Comparison of ENCODE assay signal across 9 mouse cellular contexts in genomic region chr1:20450074-20450473, GRCm38 (mm10).
DNase-seq lines count a peak whose midpoint lies in the region; ATAC-seq and TF ChIP-seq lines count a peak whose summit lies in the region.
"Had no signal": no experiment of that assay in that cellular context is flagged by ENCODE, and none has a peak within 500 bp of the region (broad histone marks: within the 10 kb centered on the region; RNA-seq: fewer than 3 reads in every experiment).

No protein-coding gene starts in this region.

- TF ChIP-seq CTCF in intestine, postnatal 0 days (IDR thresholded peaks at IDR 0.05; ENCODE audit: low read depth) = peak; percentile 66
- peak; percentile 86 for TF ChIP-seq CTCF in brain, embryonic 14.5 days (IDR thresholded peaks at IDR 0.05; ENCODE audit: borderline replicate concordance, extremely low read depth, insufficient read depth, insufficient read length)

- H3K9ac ChIP-seq in intestine, postnatal 0 days (ENCODE audit: low read depth, low read length) = no peak overlapping the region
- H3K9ac ChIP-seq in intestine, embryonic 15.5 days = no peak overlapping the region
- H3K9ac ChIP-seq in forebrain, embryonic 14.5 days (ENCODE audit: low read length) = no peak overlapping the region
- no peak overlapping the region for H3K9ac ChIP-seq in midbrain, embryonic 13.5 days (replicated peaks)
- H3K9ac ChIP-seq: liver, embryonic 15.5 days had no signal

- ATAC-seq in intestine, postnatal 0 days = no peak
- no peak for ATAC-seq in intestine, embryonic 15.5 days
- ATAC-seq in forebrain, embryonic 14.5 days = peak; percentile 82
- peak; percentile 87 for ATAC-seq in midbrain, embryonic 13.5 days

- DNase-seq in brain, embryonic 14.5 days (ENCODE audit: low read depth) = peak; percentile 84
- peak; percentile 75 for DNase-seq in forebrain, embryonic 14.5 days (ENCODE audit: low spot score)
- DNase-seq in layer of hippocampus, adult 9-10 months (ENCODE audit: low spot score) = peak; percentile 33
- peak; percentile 6 for DNase-seq in testis, postnatal 14 days (ENCODE audit: low spot score)
- DNase-seq in spleen, postnatal 10 days (ENCODE audit: low spot score in 2 of 2) = no peak

- no peak overlapping the region for H3K4me2 ChIP-seq in intestine, postnatal 0 days (replicated peaks; ENCODE audit: low read depth)
- H3K4me2 ChIP-seq in intestine, embryonic 15.5 days (replicated peaks) = no peak overlapping the region
- no peak overlapping the region for H3K4me2 ChIP-seq in forebrain, embryonic 14.5 days (ENCODE audit: low read length)
- no peak overlapping the region for H3K4me2 ChIP-seq in midbrain, embryonic 13.5 days (replicated peaks)
- H3K4me2 ChIP-seq: liver, embryonic 15.5 days had no signal

- WGBS in intestine, postnatal 0 days = 33% methylated on average over 10 of the region's 10 CpGs
- 34% methylated on average over 10 of the region's 10 CpGs for WGBS in intestine, embryonic 15.5 days
- WGBS in forebrain, embryonic 14.5 days = 16% methylated on average over 10 of the region's 10 CpGs
- 25% methylated on average over 10 of the region's 10 CpGs for WGBS in midbrain, embryonic 13.5 days

- H3K36me3 ChIP-seq in intestine, postnatal 0 days (ENCODE audit: control insufficient read depth, insufficient read depth) = no peaks in the 10 kb centered on the region
- H3K36me3 ChIP-seq in intestine, embryonic 15.5 days = no peaks in the 10 kb centered on the region
- H3K36me3 ChIP-seq in forebrain, embryonic 14.5 days (ENCODE audit: control insufficient read depth, insufficient read depth, low read length) = no peaks in the 10 kb centered on the region
- H3K36me3 ChIP-seq in midbrain, embryonic 13.5 days = no peaks in the 10 kb centered on the region
- H3K36me3 ChIP-seq: liver, embryonic 15.5 days had no signal

- no peak for TF ChIP-seq POLR2A in brain, embryonic 14.5 days (IDR thresholded peaks at IDR 0.05; ENCODE audit: borderline replicate concordance, extremely low read depth, insufficient read depth, insufficient read length, poor library complexity, severe bottlenecking)

- no peaks in the 10 kb centered on the region for H3K27me3 ChIP-seq in intestine, postnatal 0 days (replicated peaks; ENCODE audit: control insufficient read depth, insufficient read depth, low read length)
- no peaks in the 10 kb centered on the region for H3K27me3 ChIP-seq in intestine, embryonic 15.5 days (replicated peaks)
- H3K27me3 ChIP-seq in forebrain, embryonic 14.5 days (replicated peaks; ENCODE audit: control insufficient read depth, insufficient read depth, low read length) = no peaks in the 10 kb centered on the region
- H3K27me3 ChIP-seq in midbrain, embryonic 13.5 days = no peaks in the 10 kb centered on the region
- H3K27me3 ChIP-seq: liver, embryonic 15.5 days had no signal

- no peaks in the 10 kb centered on the region for H3K9me3 ChIP-seq in intestine, postnatal 0 days (ENCODE audit: control insufficient read depth)
- no peaks in the 10 kb centered on the region for H3K9me3 ChIP-seq in intestine, embryonic 15.5 days
- no peaks in the 10 kb centered on the region for H3K9me3 ChIP-seq in forebrain, embryonic 14.5 days (replicated peaks; ENCODE audit: control insufficient read depth, low read length)
- no peaks in the 10 kb centered on the region for H3K9me3 ChIP-seq in midbrain, embryonic 13.5 days
- H3K9me3 ChIP-seq: liver, embryonic 15.5 days had no signal

- H3K27ac ChIP-seq in intestine, postnatal 0 days (ENCODE audit: low read depth, low read length) = no peak overlapping the region
- no peak overlapping the region for H3K27ac ChIP-seq in intestine, embryonic 15.5 days
- no peak overlapping the region for H3K27ac ChIP-seq in forebrain, embryonic 14.5 days (ENCODE audit: low read depth, low read length)
- no peak overlapping the region for H3K27ac ChIP-seq in midbrain, embryonic 13.5 days
- H3K27ac ChIP-seq: liver, embryonic 15.5 days had no signal

- H3K4me3 ChIP-seq in intestine, postnatal 0 days (ENCODE audit: low read depth, low read length) = no peak overlapping the region
- no peak overlapping the region for H3K4me3 ChIP-seq in intestine, embryonic 15.5 days (replicated peaks)
- no peak overlapping the region for H3K4me3 ChIP-seq in forebrain, embryonic 14.5 days (ENCODE audit: low read depth, low read length)
- no peak overlapping the region for H3K4me3 ChIP-seq in midbrain, embryonic 13.5 days (replicated peaks)
- H3K4me3 ChIP-seq: liver, embryonic 15.5 days had no signal

- H3K4me1 ChIP-seq in intestine, postnatal 0 days (replicated peaks; ENCODE audit: control insufficient read depth, insufficient read depth, low read length) = no peaks in the 10 kb centered on the region
- H3K4me1 ChIP-seq in intestine, embryonic 15.5 days (replicated peaks) = no peaks in the 10 kb centered on the region
- no peaks in the 10 kb centered on the region for H3K4me1 ChIP-seq in forebrain, embryonic 14.5 days (ENCODE audit: control insufficient read depth, insufficient read depth, low read length)
- no peaks in the 10 kb centered on the region for H3K4me1 ChIP-seq in midbrain, embryonic 13.5 days (replicated peaks)
- H3K4me1 ChIP-seq: liver, embryonic 15.5 days had no signal

Comparison
In these comparisons a context has a peak if more than half of its experiments do, and no peak if none do; other contexts are left out.
1. ATAC-seq: peak in forebrain, embryonic 14.5 days (single experiment) and midbrain, embryonic 13.5 days (single experiment); none in intestine, postnatal 0 days (single experiment) and intestine, embryonic 15.5 days (single experiment).
2. DNase-seq: peak in brain, embryonic 14.5 days (single experiment), forebrain, embryonic 14.5 days (single experiment), layer of hippocampus, adult 9-10 months (single experiment) and testis, postnatal 14 days (single experiment); none in spleen, postnatal 10 days (0 of 2).